Comparison of ENCODE assay signal across 17 mouse cellular contexts in the genomic region with DNA sequence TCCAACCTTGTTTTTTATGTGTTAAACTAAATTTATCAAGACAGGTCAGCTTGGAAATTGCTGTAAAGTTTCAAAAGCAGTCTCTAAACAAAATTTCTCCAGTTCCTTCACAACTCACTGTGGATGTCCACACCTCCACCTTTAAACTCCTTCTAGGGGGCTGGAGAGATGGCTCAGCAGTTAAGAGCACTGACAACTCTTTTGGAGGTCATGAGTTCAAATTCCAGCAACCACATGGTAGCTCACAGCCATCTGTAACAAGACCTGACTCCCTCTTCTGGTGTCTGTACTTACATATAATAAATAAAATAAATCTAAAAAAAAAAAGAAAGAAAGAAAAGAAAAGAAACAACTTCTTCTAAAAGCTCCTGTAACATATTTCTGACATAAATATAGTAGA.
"Had no signal": no experiment of that assay in that cellular context is flagged by ENCODE, and none has a peak within 500 bp of the region (broad histone marks: within the 10 kb centered on the region; RNA-seq: fewer than 3 reads in every experiment).

No protein-coding gene starts in this region.

- DNase-seq: retina, postnatal 1 day; right cerebral cortex, adult 18-20 months; right cerebral cortex, postnatal 14 days; right cerebral cortex, postnatal 25 days; right cerebral cortex, postnatal 4 days; spleen, adult 18-20 months; thymus, adult 18-20 months; thymus, adult 2 months; thymus, postnatal 14 days; thymus, postnatal 25 days; thymus, postnatal 36 days; thymus, postnatal 4 days had no signal

- H3K36me3 ChIP-seq: neural tube, embryonic 12.5 days; neural tube, embryonic 13.5 days; neural tube, embryonic 15.5 days; stomach, embryonic 15.5 days had no signal

- H3K4me2 ChIP-seq: neural tube, embryonic 12.5 days; neural tube, embryonic 13.5 days; neural tube, embryonic 15.5 days; stomach, embryonic 15.5 days had no signal

- H3K4me1 ChIP-seq: neural tube, embryonic 12.5 days; stomach, embryonic 15.5 days had no signal

- H3K27me3 ChIP-seq: neural tube, embryonic 12.5 days; neural tube, embryonic 13.5 days; neural tube, embryonic 15.5 days; stomach, embryonic 15.5 days had no signal

- H3K27ac ChIP-seq: neural tube, embryonic 12.5 days; neural tube, embryonic 13.5 days; neural tube, embryonic 15.5 days; stomach, embryonic 15.5 days; stomach, postnatal 0 days had no signal

- H3K4me3 ChIP-seq: neural tube, embryonic 12.5 days; neural tube, embryonic 13.5 days; neural tube, embryonic 15.5 days; stomach, embryonic 15.5 days had no signal
